8 mouse cellular contexts compared by ENCODE assay signal in genomic region chr1:34434660-34435160, GRCm38 (mm10). TPM values are rescaled to one million over a fixed set of nuclear protein-coding genes. Genes with fewer than 3 reads are reported as not detected.
DNase-seq lines count a peak whose midpoint lies in the region; ATAC-seq lines count a peak whose summit lies in the region.

No protein-coding gene starts in this region.

- ATAC-seq in granulocyte monocyte progenitor cell, adult 5-6 weeks (replicated peaks; ENCODE audit: poor library complexity, severe bottlenecking), result peak; percentile 31
- peak; percentile 20; the same call in 1 of the 2 replicates for ATAC-seq in midbrain, embryonic 11.5 days (ENCODE audit: low FRiP score)

- no peaks in the 10 kb centered on the region for H3K27me3 ChIP-seq in embryonic facial prominence, embryonic 10.5 days (replicated peaks; ENCODE audit: low read depth, poor library complexity, severe bottlenecking)
- H3K27me3 ChIP-seq in midbrain, embryonic 11.5 days (ENCODE audit: control insufficient read depth, insufficient read depth, low read length), result no peaks in the 10 kb centered on the region

- H3K4me1 ChIP-seq in embryonic facial prominence, embryonic 10.5 days, result peaks cover 20% of the 10 kb centered on the region
- H3K4me1 ChIP-seq in midbrain, embryonic 11.5 days (ENCODE audit: control insufficient read depth, insufficient read depth, low read length), result peaks cover 12% of the 10 kb centered on the region

- H3K4me3 ChIP-seq in embryonic facial prominence, embryonic 10.5 days, result peak overlapping the region; percentile 72
- peak overlapping the region; percentile 51 for H3K4me3 ChIP-seq in midbrain, embryonic 11.5 days (ENCODE audit: low read depth, low read length)

- DNase-seq in adrenal gland, postnatal 14 days, result peak; percentile 89
- peak; percentile 93 for DNase-seq in embryonic facial prominence, embryonic 10.5 days (ENCODE audit: low spot score)
- peak; percentile 86 for DNase-seq in kidney, adult 11 months
- peak; percentile 86 for DNase-seq in left cerebral cortex, postnatal 4 days
- peak; percentile 99 for DNase-seq in midbrain, embryonic 11.5 days (ENCODE audit: low spot score, missing footprints)
- peak; percentile 88 for DNase-seq in right cerebral cortex, postnatal 4 days
- DNase-seq in yolk sac, embryonic 10.5 days (ENCODE audit: low spot score), result peak; percentile 91

- H3K27ac ChIP-seq in embryonic facial prominence, embryonic 10.5 days (replicated peaks), result peak overlapping the region; percentile 91
- H3K27ac ChIP-seq in midbrain, embryonic 11.5 days (ENCODE audit: low read depth, low read length), result peak overlapping the region; percentile 71

- intact Hi-C loops in left cerebral cortex, postnatal 4 days (cut with DNase I), result no loop called here

- peak overlapping the region; percentile 75 for H3K9ac ChIP-seq in midbrain, embryonic 11.5 days (ENCODE audit: low read length)

- H3K36me3 ChIP-seq in embryonic facial prominence, embryonic 10.5 days (replicated peaks), result peaks cover 37% of the 10 kb centered on the region
- H3K36me3 ChIP-seq in midbrain, embryonic 11.5 days (ENCODE audit: control insufficient read depth, insufficient read depth, low read length), result no peaks in the 10 kb centered on the region; the same call in 1 of the 2 replicates

- H3K9me3 ChIP-seq in embryonic facial prominence, embryonic 10.5 days, result peaks cover 26% of the 10 kb centered on the region
- peaks cover 19% of the 10 kb centered on the region; the same call in 1 of the 2 replicates for H3K9me3 ChIP-seq in midbrain, embryonic 11.5 days (ENCODE audit: control insufficient read depth, low read length)

- WGBS in embryonic facial prominence, embryonic 10.5 days, result under 1% methylated on average over 30 of the region's 30 CpGs
- WGBS in midbrain, embryonic 11.5 days, result under 1% methylated on average over 30 of the region's 30 CpGs

- peak overlapping the region; percentile 47 for H3K4me2 ChIP-seq in midbrain, embryonic 11.5 days

RNA-seq across cellular contexts. Expression of gene Ccdc115, which starts 4.8 kb away (rescaled TPM):
- total RNA-seq in adrenal gland, postnatal 14 days (2021), result 16.4 and 20.9 TPM in 2 replicates
- polyA plus RNA-seq in embryonic facial prominence, embryonic 10.5 days (2016; fragmentation: Nextera tagmentation; extraction: Ambion mirVana), result 55.1 and 57.6 TPM in 2 replicates
- 45.7 and 60.2 TPM in 2 replicates for total RNA-seq in granulocyte monocyte progenitor cell, adult 5-6 weeks (2014; fragmentation: Nextera tagmentation)
- total RNA-seq in granulocyte monocyte progenitor cell, adult 5-6 weeks (2017), result 70.6 and 81.4 TPM in 2 replicates
- total RNA-seq in left cerebral cortex, postnatal 4 days (2021), result 10 to 100 TPM; 22.5 to 29.0 TPM
- polyA plus RNA-seq in midbrain, embryonic 11.5 days (2014; fragmentation: Nextera tagmentation; extraction: Ambion mirVana), result 73.9 and 78.3 TPM in 2 replicates

RNA-seq across cellular contexts. Expression of gene Imp4, which starts 4.9 kb away (rescaled TPM):
- total RNA-seq in adrenal gland, postnatal 14 days (2021), result 59.8 and 61.0 TPM in 2 replicates
- polyA plus RNA-seq in embryonic facial prominence, embryonic 10.5 days (2016; fragmentation: Nextera tagmentation; extraction: Ambion mirVana), result 123 and 124 TPM in 2 replicates
- total RNA-seq in granulocyte monocyte progenitor cell, adult 5-6 weeks (2014; fragmentation: Nextera tagmentation), result 45.9 and 50.4 TPM in 2 replicates
- total RNA-seq in granulocyte monocyte progenitor cell, adult 5-6 weeks (2017), result 26.2 and 35.9 TPM in 2 replicates
- 10 to 100 TPM; 30.5 to 36.7 TPM for total RNA-seq in left cerebral cortex, postnatal 4 days (2021)
- 90.3 and 94.0 TPM in 2 replicates for polyA plus RNA-seq in midbrain, embryonic 11.5 days (2014; fragmentation: Nextera tagmentation; extraction: Ambion mirVana)

RNA-seq across cellular contexts. Expression of gene Ptpn18, which starts 24.9 kb away (rescaled TPM):
- 3.6 and 15.3 TPM in 2 replicates for total RNA-seq in adrenal gland, postnatal 14 days (2021)
- polyA plus RNA-seq in embryonic facial prominence, embryonic 10.5 days (2016; fragmentation: Nextera tagmentation; extraction: Ambion mirVana), result 4.5 and 6.0 TPM in 2 replicates
- total RNA-seq in granulocyte monocyte progenitor cell, adult 5-6 weeks (2014; fragmentation: Nextera tagmentation), result 46.9 and 56.7 TPM in 2 replicates
- 292 and 344 TPM in 2 replicates for total RNA-seq in granulocyte monocyte progenitor cell, adult 5-6 weeks (2017)
- 1 to 10 TPM; 3.4 to 4.0 TPM for total RNA-seq in left cerebral cortex, postnatal 4 days (2021)
- 5.5 and 7.3 TPM in 2 replicates for polyA plus RNA-seq in midbrain, embryonic 11.5 days (2014; fragmentation: Nextera tagmentation; extraction: Ambion mirVana)

Comparison
In these comparisons a context has a peak if more than half of its experiments do, and no peak if none do; other contexts are left out.
1. Peak in every context shown above with its lines: DNase-seq, ATAC-seq, H3K4me3 ChIP-seq and H3K27ac ChIP-seq.